ENCODE assay signal across 9 mouse cellular contexts in genomic region chr8:120505619-120506310, GRCm38 (mm10).
DNase-seq lines count a peak whose midpoint lies in the region; ATAC-seq and TF ChIP-seq lines count a peak whose summit lies in the region.
"Had no signal": no experiment of that assay in that cellular context is flagged by ENCODE, and none has a peak within 500 bp of the region (broad histone marks: within the 10 kb centered on the region; RNA-seq: fewer than 3 reads in every experiment).

No protein-coding gene starts in this region.

- H3K9me3 ChIP-seq in embryonic facial prominence, embryonic 14.5 days (ENCODE audit: control insufficient read depth, low read length): no peaks in the 10 kb centered on the region
- H3K9me3 ChIP-seq in hindbrain, embryonic 14.5 days (ENCODE audit: control insufficient read depth, low read length): no peaks in the 10 kb centered on the region
- no peaks in the 10 kb centered on the region for H3K9me3 ChIP-seq in midbrain, embryonic 16.5 days (replicated peaks; ENCODE audit: control insufficient read depth, low read length, poor library complexity, severe bottlenecking)

- H3K9ac ChIP-seq in embryonic facial prominence, embryonic 14.5 days (ENCODE audit: low read depth, low read length): no peak overlapping the region
- H3K9ac ChIP-seq in hindbrain, embryonic 14.5 days: peak overlapping the region; percentile 52
- peak overlapping the region; percentile 61 for H3K9ac ChIP-seq in midbrain, embryonic 16.5 days (ENCODE audit: low read depth, low read length)

- H3K4me1 ChIP-seq in embryonic facial prominence, embryonic 14.5 days (ENCODE audit: control insufficient read depth, insufficient read depth, low read length): peaks cover 48% of the 10 kb centered on the region
- H3K4me1 ChIP-seq in hindbrain, embryonic 14.5 days (replicated peaks; ENCODE audit: control insufficient read depth, insufficient read depth, low read length): peaks cover 87% of the 10 kb centered on the region
- peaks cover 70% of the 10 kb centered on the region for H3K4me1 ChIP-seq in midbrain, embryonic 16.5 days (ENCODE audit: control insufficient read depth, insufficient read depth, low read length)

- H3K36me3 ChIP-seq in embryonic facial prominence, embryonic 14.5 days (ENCODE audit: control insufficient read depth, insufficient read depth, low read length): no peaks in the 10 kb centered on the region
- H3K36me3 ChIP-seq in hindbrain, embryonic 14.5 days (replicated peaks; ENCODE audit: control insufficient read depth, insufficient read depth): no peaks in the 10 kb centered on the region
- H3K36me3 ChIP-seq in midbrain, embryonic 16.5 days (ENCODE audit: control insufficient read depth, insufficient read depth, low read length): no peaks in the 10 kb centered on the region

- peak overlapping the region; percentile 43 for H3K4me3 ChIP-seq in layer of hippocampus, adult 2 months
- no peak overlapping the region for H3K4me3 ChIP-seq in embryonic facial prominence, embryonic 14.5 days (ENCODE audit: low read depth, low read length)
- H3K4me3 ChIP-seq in hindbrain, embryonic 14.5 days (replicated peaks; ENCODE audit: low read length): peak overlapping the region; percentile 15; the same call in 1 of the 2 replicates
- peak overlapping the region; percentile 18 for H3K4me3 ChIP-seq in midbrain, embryonic 16.5 days (ENCODE audit: low read depth, low read length)
- H3K4me3 ChIP-seq: erythroblast, embryonic 14.5 days had no signal

- no peak for TF ChIP-seq CTCF in layer of hippocampus, adult 2 months (conservative IDR thresholded peaks at IDR 0.05)

- peak overlapping the region; percentile 46 for H3K4me2 ChIP-seq in embryonic facial prominence, embryonic 14.5 days (ENCODE audit: low read depth, low read length)
- H3K4me2 ChIP-seq in hindbrain, embryonic 14.5 days (replicated peaks): peak overlapping the region; percentile 51
- H3K4me2 ChIP-seq in midbrain, embryonic 16.5 days (ENCODE audit: low read length): peak overlapping the region; percentile 61

- intact Hi-C loops in gastrocnemius, postnatal 36 days (cut with DNase I): no loop called here

- no peaks in the 10 kb centered on the region for H3K27me3 ChIP-seq in embryonic facial prominence, embryonic 14.5 days (replicated peaks; ENCODE audit: control insufficient read depth, insufficient read depth, low read length)
- no peaks in the 10 kb centered on the region for H3K27me3 ChIP-seq in hindbrain, embryonic 14.5 days (ENCODE audit: control insufficient read depth, insufficient read depth, low read length)
- no peaks in the 10 kb centered on the region for H3K27me3 ChIP-seq in midbrain, embryonic 16.5 days (ENCODE audit: control insufficient read depth, insufficient read depth, low read depth, low read length)

- ATAC-seq in embryonic facial prominence, embryonic 14.5 days (ENCODE audit: low read depth): no peak
- ATAC-seq in hindbrain, embryonic 14.5 days (ENCODE audit: low FRiP score): no peak
- no peak for ATAC-seq in midbrain, embryonic 16.5 days
- ATAC-seq in erythroblast, adult 5-6 weeks (replicated peaks; ENCODE audit: low FRiP score, poor library complexity, severe bottlenecking): no peak

- H3K27ac ChIP-seq in layer of hippocampus, adult 2 months: peak overlapping the region; percentile 80
- H3K27ac ChIP-seq in embryonic facial prominence, embryonic 14.5 days (replicated peaks; ENCODE audit: low read depth, low read length): no peak overlapping the region
- H3K27ac ChIP-seq in hindbrain, embryonic 14.5 days: peak overlapping the region; percentile 77
- H3K27ac ChIP-seq in midbrain, embryonic 16.5 days (ENCODE audit: low read length): peak overlapping the region; percentile 86

- DNase-seq in layer of hippocampus, adult 2 months (ENCODE audit: low spot score in 2 of 2): no peak
- no peak for DNase-seq in layer of hippocampus, adult 8-10 months (ENCODE audit: low spot score in 2 of 2)
- DNase-seq in embryonic facial prominence, embryonic 14.5 days (ENCODE audit: low spot score): no peak
- no peak for DNase-seq in hindbrain, embryonic 14.5 days (ENCODE audit: low spot score)
- no peak for DNase-seq in urinary bladder, postnatal 25 days (ENCODE audit: low spot score)
- no peak for DNase-seq in gastrocnemius, postnatal 36 days

- 30% methylated on average over 23 of the region's 23 CpGs for WGBS in embryonic facial prominence, embryonic 14.5 days
- WGBS in hindbrain, embryonic 14.5 days: 11% methylated on average over 23 of the region's 23 CpGs
- WGBS in midbrain, embryonic 16.5 days: 12% methylated on average over 23 of the region's 23 CpGs
